Mouse (Mus musculus) heart, postnatal 0 days (tissue): ENCODE results near the gene Pdhx. TPM values are rescaled to one million over a fixed set of nuclear protein-coding genes. Genes with fewer than 3 reads are reported as not detected.

Source experiments
- ATAC-seq: fragments of 200-750 bp; cut with Nextera tagmentation; 2 replicates; pipeline ENCODE4 v1.8.0; 2017; ENCODE audit warnings: low read depth, moderate number of reproducible peaks, moderate library complexity; ENCODE audit not compliant: insufficient read depth
- DNase-seq: peaks from one replicate; pipeline ENCODE4 v3.0.0-alpha.2; 2016; ENCODE audit warnings: low spot score
- H3K27ac ChIP-seq: fragments of 300-500 bp; sonication (generic); 2 replicates; pipeline ENCODE4 v1.5.1; 2014; ENCODE audit warnings: low read depth, mild to moderate bottlenecking
- H3K27me3 ChIP-seq: fragments of 300-500 bp; sonication (generic); 2 replicates; pipeline ENCODE4 v1.6.1; 2014; ENCODE audit warnings: low read length, mixed read lengths; ENCODE audit not compliant: control insufficient read depth, insufficient read depth
- H3K36me3 ChIP-seq: fragments of 300-500 bp; sonication (generic); replicated peaks from 2 replicates; pipeline ENCODE4 v1.6.1; 2014; ENCODE audit warnings: low read length, mixed read lengths; ENCODE audit not compliant: control insufficient read depth, insufficient read depth
- H3K4me1 ChIP-seq: fragments of 300-500 bp; sonication (generic); 2 replicates; pipeline ENCODE4 v1.6.1; 2014; ENCODE audit warnings: antibody characterized with exemption; ENCODE audit not compliant: control insufficient read depth, insufficient read depth
- H3K4me2 ChIP-seq: fragments of 300-500 bp; sonication (generic); 2 replicates; pipeline ENCODE4 v1.6.1; 2014; ENCODE audit warnings: low read depth, mild to moderate bottlenecking, low read length, moderate library complexity
- H3K4me3 ChIP-seq: fragments of 300-500 bp; sonication (generic); 2 replicates; pipeline ENCODE4 v1.5.1; 2014; ENCODE audit warnings: low read depth, low read length
- H3K9ac ChIP-seq: fragments of 300-500 bp; sonication (generic); replicated peaks from 2 replicates; pipeline ENCODE4 v1.6.1; 2014; ENCODE audit warnings: low read depth, low read length, mixed read lengths
- H3K9me3 ChIP-seq: fragments of 300-500 bp; sonication (generic); replicated peaks from 2 replicates; pipeline ENCODE4 v1.6.1; 2016; ENCODE audit warnings: low read length; ENCODE audit not compliant: control insufficient read depth
- CTCF ChIP-seq: IDR thresholded peaks from 2 replicates; pipeline ENCODE4 v1.5.1; 2016; ENCODE audit warnings: antibody characterized with exemption, control low read depth, low read depth
- EP300 ChIP-seq: IDR thresholded peaks from 2 replicates; pipeline ENCODE4 v1.6.1; 2016; ENCODE audit warnings: antibody characterized with exemption, low read depth
- WGBS: fragments of 180-500 bp; shearing (Covaris S2); extraction: QIAGEN DNeasy Blood & Tissue Kit; methylation state at CpG from one replicate; pipeline ENCODE4 v1.1.7; 2014; 5-methylcytosine and 5-hydroxymethylcytosine counted together
- polyA plus RNA-seq: library from polyadenylated mRNA; unstranded; fragments of >200 nt; fragmentation: Nextera tagmentation; extraction: Ambion mirVana; gene quantifications from 2 replicates; pipeline ENCODE4 v1.2.1, GENCODE M21; 2015
- total RNA-seq: library from RNA; depleted of rRNA; stranded (reverse); fragments of >200 nt; gene quantifications from 2 replicates; pipeline ENCODE4 v1.2.3, GENCODE M21; 2014; ENCODE audit warnings: low replicate concordance

The Pdhx gene
- total and polyA plus RNA-seq, 2 experiments from 2014 or later = 50.5 to 99.2 TPM

DNA sequence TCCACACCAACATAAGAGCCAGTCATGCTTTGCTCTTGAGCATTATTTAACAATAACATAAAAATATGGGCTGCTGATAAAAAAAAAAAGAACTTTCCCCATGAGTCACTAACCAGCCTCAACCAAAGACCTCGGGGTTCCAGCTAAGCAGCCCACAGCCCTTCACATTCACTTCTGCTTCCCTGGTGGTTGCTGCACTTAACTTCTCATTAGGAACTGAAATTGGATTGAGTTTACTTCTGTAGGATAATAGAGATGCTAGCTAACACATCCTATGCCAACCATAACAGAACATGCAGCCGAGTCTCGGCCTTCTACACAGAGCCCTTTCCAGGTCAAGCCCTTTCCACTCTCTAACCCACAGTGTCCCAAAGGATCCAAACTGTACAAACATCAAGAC lies 65.1 kb downstream of the Pdhx start:
- TF ChIP-seq EP300 (no peak), CTCF (no peak)
- WGBS = 75% methylated on average over 3 of the region's 3 CpGs
- no peaks in the 10 kb centered on the region for H3K36me3 ChIP-seq
- no peak overlapping the region for H3K4me3 ChIP-seq
- no peaks in the 10 kb centered on the region for H3K4me1 ChIP-seq
- no peak overlapping the region for H3K27ac ChIP-seq
- H3K4me2 ChIP-seq = no peak overlapping the region
- ATAC-seq = no peak
- H3K9ac ChIP-seq = no peak overlapping the region
- no peak for DNase-seq
- H3K9me3 ChIP-seq = 0 out of 2 replicates have a peak, but pooled peaks cover 4% of the 10 kb centered on the region
- no peaks in the 10 kb centered on the region for H3K27me3 ChIP-seq

DNA sequence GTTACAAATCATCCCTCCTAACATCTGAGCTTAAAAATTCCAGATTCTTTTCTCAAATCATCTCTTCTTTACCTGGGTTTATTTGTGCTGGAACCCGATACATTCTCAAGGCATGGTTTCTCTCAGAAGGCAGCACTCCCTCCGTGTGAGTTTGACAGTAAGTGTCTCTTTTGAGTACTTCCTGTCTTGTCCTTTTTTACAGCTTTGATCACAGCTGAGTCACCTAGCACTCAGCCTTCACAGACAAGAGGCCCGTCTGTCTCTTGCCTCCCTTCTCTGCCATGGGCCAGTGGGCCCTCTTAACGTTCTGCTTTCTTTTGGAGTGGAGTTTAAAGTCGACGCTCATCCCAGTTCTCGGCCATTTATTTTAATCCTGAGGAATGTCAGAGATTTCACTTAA lies 68.7 kb downstream of the Pdhx start:
- no peaks in the 10 kb centered on the region for H3K4me1 ChIP-seq
- H3K27me3 ChIP-seq = no peaks in the 10 kb centered on the region
- no peak overlapping the region for H3K4me2 ChIP-seq
- H3K36me3 ChIP-seq = no peaks in the 10 kb centered on the region
- no peak overlapping the region for H3K27ac ChIP-seq
- no peaks in the 10 kb centered on the region for H3K9me3 ChIP-seq
- WGBS = 46% methylated on average over 7 of the region's 7 CpGs
- ATAC-seq (no peak), DNase-seq (no peak)
- no peak overlapping the region for H3K4me3 ChIP-seq
- H3K9ac ChIP-seq = no peak overlapping the region
- no peak for TF ChIP-seq EP300
- no peak for TF ChIP-seq CTCF

DNA sequence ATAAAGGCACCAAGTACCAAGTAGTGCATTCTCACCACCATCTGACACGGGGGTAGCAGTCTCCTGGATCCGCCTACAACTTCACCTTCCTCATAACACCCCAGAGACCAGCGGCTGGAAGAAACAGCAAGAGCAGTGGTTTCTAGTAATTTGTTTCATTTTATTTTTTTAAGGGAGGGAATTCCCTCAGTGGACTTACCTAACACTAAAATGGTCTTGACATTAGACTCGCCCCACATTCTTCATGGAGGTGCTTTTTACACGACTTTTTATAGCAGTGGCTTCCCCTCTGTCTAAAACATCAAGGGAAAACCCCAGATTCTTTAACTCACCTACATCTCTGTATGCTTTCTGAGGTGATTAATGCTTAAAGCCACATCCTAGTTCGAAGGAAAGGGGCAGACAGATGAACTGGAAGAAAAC lies 74.1 kb downstream of the Pdhx start:
- ATAC-seq (no peak), DNase-seq (no peak)
- no peak overlapping the region for H3K4me2 ChIP-seq
- H3K4me3 ChIP-seq = no peak overlapping the region
- no peak overlapping the region for H3K9ac ChIP-seq
- no peaks in the 10 kb centered on the region for H3K4me1 ChIP-seq
- H3K9me3 ChIP-seq = no peaks in the 10 kb centered on the region
- no peak overlapping the region for H3K27ac ChIP-seq
- no peaks in the 10 kb centered on the region for H3K36me3 ChIP-seq
- WGBS = 57% methylated on average over 6 of the region's 6 CpGs
- H3K27me3 ChIP-seq = no peaks in the 10 kb centered on the region
- no peak for TF ChIP-seq EP300
- no peak for TF ChIP-seq CTCF

DNA sequence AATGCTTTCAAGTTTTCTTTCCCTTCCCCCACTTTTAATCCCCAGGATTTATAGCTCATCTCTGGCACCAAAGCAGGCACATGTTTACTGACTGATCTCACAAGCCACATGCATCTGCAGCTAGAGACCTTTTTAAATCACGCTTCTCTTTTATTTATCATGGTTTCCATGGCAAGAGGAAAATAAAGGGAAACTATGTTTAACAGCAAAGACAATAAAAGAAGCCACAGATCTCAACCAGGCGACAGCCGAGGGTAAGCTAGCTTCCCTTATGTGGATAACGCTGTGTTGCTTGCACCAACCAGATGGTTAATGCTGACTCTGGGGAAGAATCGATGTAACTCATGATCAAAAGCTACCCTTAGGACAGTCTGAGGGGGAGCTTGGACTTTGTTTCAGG lies 75.0 kb downstream of the Pdhx start:
- Histone ChIP-seq H3K36me3 (no peaks in the 10 kb centered on the region), H3K4me2 (no peak overlapping the region), H3K4me1 (no peaks in the 10 kb centered on the region), H3K9ac (no peak overlapping the region), H3K4me3 (no peak overlapping the region), H3K27ac (no peak overlapping the region), H3K9me3 (no peaks in the 10 kb centered on the region), H3K27me3 (no peaks in the 10 kb centered on the region)
- TF ChIP-seq EP300 (no peak), CTCF (no peak)
- DNase-seq (no peak), ATAC-seq (no peak)
- 60% methylated on average over 5 of the region's 5 CpGs for WGBS

DNA sequence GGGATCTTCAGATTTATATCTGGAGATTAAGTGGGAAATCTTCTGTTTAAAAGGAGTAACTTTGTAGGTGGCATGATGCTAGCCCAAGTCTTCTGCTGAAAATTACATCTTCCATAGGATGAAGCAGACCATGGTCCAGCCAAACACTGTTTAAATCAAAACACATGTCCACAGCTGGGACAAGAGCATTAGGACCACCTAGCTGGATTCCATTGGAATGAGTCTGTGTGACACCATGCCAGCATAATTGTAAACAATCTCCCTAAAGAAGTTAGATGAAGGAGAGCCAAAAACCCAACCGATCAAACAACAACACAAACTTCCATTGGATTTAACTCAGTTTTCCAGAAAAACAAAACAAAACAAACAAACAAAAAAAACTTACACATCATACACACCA lies 75.4 kb downstream of the Pdhx start:
- TF ChIP-seq CTCF = no peak
- no peak for TF ChIP-seq EP300
- DNase-seq (no peak), ATAC-seq (no peak)
- Histone ChIP-seq H3K9ac (no peak overlapping the region), H3K27me3 (no peaks in the 10 kb centered on the region), H3K36me3 (no peaks in the 10 kb centered on the region), H3K4me2 (no peak overlapping the region), H3K4me3 (no peak overlapping the region), H3K4me1 (no peaks in the 10 kb centered on the region), H3K9me3 (no peaks in the 10 kb centered on the region), H3K27ac (no peak overlapping the region)
- WGBS = 86% methylated on average over 1 of the region's 1 CpGs

DNA sequence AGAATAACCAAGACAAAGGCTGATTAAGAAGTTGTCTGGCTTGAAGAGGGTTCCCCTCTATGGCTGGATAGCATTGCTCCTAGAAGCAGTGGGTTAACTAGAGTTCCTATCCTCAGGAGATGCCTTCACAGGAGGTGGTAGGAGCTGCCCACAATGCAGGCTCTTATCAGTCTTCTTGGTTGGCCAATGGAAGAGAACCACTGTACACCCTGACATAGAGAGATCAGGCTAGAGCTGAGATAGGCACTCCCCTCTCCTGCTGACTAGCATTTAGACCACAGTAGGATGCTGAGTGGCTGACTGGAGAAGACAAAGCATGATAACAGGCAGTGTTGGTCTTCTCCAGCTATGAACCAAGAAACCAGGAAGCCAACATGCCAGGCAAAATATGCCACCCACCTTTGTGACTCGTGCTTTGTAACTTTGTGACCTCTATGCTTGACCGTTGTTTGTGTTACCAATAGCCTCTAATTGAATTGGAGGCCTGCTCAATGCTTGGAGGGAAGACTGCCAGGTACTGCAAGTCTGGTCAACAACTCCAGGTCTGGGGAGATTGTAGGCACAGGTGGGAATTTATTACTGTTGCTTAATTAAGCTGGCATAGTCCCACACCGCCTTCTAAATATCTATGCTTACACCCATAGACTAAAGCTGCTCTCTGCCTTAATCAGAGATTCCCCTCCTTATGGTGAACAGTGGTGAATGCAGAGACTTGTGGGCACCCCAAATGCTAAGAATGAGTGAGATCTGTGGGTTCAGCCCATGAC lies 79.3 kb downstream of the Pdhx start:
- WGBS = 87% methylated on average over 3 of the region's 3 CpGs
- Histone ChIP-seq H3K9ac (no peak overlapping the region), H3K36me3 (no peaks in the 10 kb centered on the region), H3K4me2 (no peak overlapping the region), H3K4me3 (no peak overlapping the region), H3K4me1 (no peaks in the 10 kb centered on the region), H3K9me3 (no peaks in the 10 kb centered on the region), H3K27ac (no peak overlapping the region), H3K27me3 (no peaks in the 10 kb centered on the region)
- TF ChIP-seq CTCF = no peak
- no peak for ATAC-seq
- DNase-seq = no peak
